Mouse (Mus musculus) cerebellum, adult 18-20 months (tissue): Measurements from ENCODE around the gene Golga3.
A peak's percentile ranks its signal among the peaks of the same experiment; 100 is the strongest.

Source experiments
- DNase-seq, 2 experiments: peaks; one replicate each; pipeline ENCODE4 v3.0.0; 2021

The Golga3 gene

GRCm38 (mm10) chr5:110232346-110232745 is 55.8 kb downstream of the Golga3 start:
- DNase-seq: no peak

- DNase-seq: no peak
These were observed 67.6 kb downstream of the Golga3 start for GRCm38 (mm10) chr5:110244091-110244490.

- no peak for DNase-seq
These were observed 90.4 kb downstream of the Golga3 start for GRCm38 (mm10) chr5:110266941-110267340.

- DNase-seq: peak; percentile 85 to 94
These were observed 92.9 kb downstream of the Golga3 start, which contains the start of gene Pgam5 for GRCm38 (mm10) chr5:110269141-110270101. Gene Pgam5, minus strand, starts transcription at chr5:110269913.

DNA sequence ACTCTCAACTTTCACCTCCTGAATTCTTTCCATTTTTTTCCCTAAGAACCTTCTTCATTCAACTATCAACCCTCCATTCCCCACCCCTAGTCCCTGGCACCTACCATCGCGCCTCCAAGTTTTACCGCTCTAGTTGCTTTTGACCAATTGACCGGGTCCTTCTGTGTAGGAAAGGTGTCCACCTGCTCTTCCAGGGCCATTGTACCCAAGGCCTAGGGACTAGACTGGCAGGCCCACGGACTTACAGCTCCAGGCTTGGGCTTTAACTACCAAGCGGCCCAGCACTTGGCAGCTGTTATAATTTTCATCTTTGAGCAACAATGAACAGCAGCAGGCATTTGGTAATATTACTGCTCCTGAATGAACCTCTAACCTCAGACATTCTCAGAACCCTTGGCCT is 93.7 kb downstream of the Golga3 start:
- DNase-seq: peak in 1 of 2 experiments; percentile 16

DNA sequence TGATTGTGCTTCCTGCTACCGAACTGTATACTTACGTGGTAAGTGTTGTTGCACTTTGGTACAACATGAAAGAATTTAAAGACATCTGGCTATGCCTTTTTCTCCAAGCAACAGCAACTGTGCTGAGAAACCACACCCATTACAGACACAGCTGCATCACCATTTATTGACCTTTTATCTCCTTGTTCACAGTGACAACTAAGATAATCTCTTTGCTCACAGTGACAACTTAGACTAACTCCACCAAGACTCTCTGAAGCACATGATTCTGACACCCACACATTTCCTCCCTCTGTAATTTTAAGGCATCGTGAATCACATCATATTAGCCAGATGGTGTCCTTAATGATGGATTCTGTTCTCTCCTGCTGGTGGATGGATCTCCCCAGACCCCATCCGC is 97.6 kb downstream of the Golga3 start:
- DNase-seq: no peak

DNA sequence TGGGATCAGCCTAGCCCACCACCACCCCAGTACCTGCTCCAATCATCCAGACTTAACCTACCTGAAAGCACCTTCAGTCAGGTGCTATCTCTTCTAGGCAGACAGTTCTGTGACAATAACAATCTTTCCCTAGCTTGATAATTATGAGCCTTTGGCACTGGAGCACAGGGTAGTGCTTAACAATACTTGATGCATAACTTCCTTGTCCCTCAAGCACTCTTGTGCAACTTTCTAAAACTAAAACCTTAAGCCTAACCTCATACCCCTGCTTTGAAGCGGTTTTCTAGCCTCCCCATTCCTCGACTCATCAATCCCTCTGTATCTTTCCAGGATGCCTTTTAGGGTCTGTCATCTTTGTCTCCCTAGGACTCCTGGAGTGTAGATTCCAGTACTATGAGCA is 98.3 kb downstream of the Golga3 start:
- DNase-seq: no peak
